Mouse (Mus musculus) left cerebral cortex, postnatal 10 days (tissue): ENCODE data around the gene Tas2r120. TPM values are rescaled to one million over a fixed set of nuclear protein-coding genes. Genes with fewer than 3 reads are reported as not detected.
"Not testable (repeated sequence)": the region's sequence is repeated elsewhere in the genome, so short reads cannot be mapped to it uniquely, and the experiment has no call there.

Source experiments
- DNase-seq, 2 experiments: peaks; one replicate each; pipeline ENCODE4 v3.0.0; 2021 to 2022; ENCODE audit warnings: low spot score in 2 of 2, mixed read lengths in 1 of 2; ENCODE audit errors: extremely low spot score in 1 of 2
- intact Hi-C: fragments of 180-260 bp; cut with DNase I; formaldehyde crosslinking; loops from one replicate; pipeline ENCODE4 v1.15.1; 2025
- total RNA-seq, 2 experiments: library from RNA; stranded (reverse); gene quantifications; 2 replicates each; pipeline ENCODE4 v1.2.3; 2021

Tas2r120 gene
- total RNA-seq: not detected

- intact Hi-C loops: no loop called here
- DNase-seq: no peak
These were observed at the start of gene Tas2r120 for GRCm38 (mm10) chr6:132656653-132657052. Gene Tas2r120 (plus strand): TSS chr6:132656953.

DNA sequence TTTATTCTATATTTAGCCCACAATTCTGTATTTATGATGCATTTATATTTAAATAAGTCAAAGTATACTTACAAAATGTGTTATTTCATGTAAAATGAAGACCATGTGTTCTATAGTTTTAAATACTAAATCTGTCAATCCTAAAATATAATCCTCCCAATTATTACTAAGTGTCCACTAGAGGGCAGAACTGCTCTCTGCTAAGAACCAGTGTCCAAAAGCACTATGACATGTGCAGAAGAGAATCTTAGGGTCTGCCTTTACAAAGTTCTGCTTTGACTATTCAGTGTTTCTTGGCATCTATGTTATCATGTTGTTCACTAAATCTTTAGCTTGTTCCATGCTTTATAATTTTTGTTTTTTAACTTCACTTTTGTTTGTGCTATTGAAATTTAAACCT is 7.4 kb upstream of the Tas2r120 start:
- no peak for DNase-seq
- intact Hi-C loops: no loop called here

DNA sequence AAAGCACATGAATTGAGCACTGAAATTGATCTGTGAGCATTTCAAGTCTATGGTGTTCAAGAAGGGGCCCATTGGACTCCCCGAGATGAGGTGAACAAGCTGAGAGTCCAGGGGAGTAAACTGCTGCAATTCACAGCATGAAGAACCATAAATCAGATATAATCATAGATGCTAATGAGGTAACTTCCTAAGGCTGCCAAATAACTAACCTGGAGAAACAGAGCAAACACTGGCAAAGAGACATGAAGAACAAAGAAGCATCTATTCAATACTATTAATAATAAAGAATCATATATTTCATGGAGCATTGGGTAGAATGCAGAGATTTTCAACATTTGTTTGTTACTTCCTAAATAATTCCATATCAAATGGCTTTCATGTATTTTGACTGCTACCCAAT is 5.3 kb upstream of the Tas2r120 start, which contains the start of gene A630073D07Rik:
Gene A630073D07Rik (minus strand): TSS at position 101 of the 400 bp plus-strand sequence.
- intact Hi-C loops: no loop called here
- DNase-seq: no peak

DNA sequence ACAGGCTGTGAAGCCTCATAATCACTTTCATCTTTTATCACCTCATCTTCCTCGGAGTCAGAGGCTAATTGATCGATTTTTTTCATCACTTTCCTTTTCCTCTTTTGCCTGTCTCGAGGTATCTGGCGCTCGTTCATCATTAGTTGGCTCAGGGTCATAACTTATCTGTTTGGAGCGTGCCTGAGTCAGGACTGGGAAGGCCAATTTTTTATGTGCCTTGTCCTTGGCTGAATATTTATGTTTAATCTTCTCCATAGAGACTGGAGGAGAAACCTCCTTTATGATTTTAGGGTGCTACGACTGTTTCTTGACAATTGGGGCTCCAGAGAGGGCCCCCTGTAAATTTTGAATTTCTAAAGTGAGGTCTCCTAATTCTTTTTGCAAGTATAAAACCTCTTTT is 34.8 kb downstream of the Tas2r120 start:
- DNase-seq, intact Hi-C loops: not testable (repeated sequence)

DNA sequence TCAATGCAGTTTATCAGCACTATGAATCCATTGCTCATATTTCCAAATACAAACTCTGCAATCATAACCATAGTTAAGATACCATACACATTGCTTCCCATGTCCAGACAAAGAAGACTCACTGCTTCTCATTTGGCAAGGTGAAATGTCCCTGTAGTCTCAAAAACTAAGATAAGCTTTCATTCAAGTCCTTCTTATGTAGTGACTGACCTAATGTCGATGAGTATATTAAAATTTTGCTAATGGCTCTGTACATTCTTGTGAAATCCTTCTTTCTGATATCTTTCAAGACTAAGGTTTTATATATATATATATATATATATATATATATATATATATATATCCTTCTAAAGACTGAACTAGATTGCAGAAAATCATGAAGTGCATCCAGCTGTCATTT is 44.2 kb downstream of the Tas2r120 start, which contains the start of gene Tas2r121:
Gene Tas2r121 (minus strand): TSS at position 101 of the 400 bp plus-strand sequence.
- intact Hi-C loops: no loop called here

More for the DNA sequence above, 44.2 kb downstream of the Tas2r120 start, which contains the start of gene Tas2r121:
- DNase-seq: no peak

Other genes starting within 250 kb of the Tas2r120 start
- not detected for gene Prh1, start 87.1 kb upstream of the Tas2r120 start, total RNA-seq
- gene Prp2, start 61.0 kb upstream of the Tas2r120 start, total RNA-seq: not detected
- gene A630073D07Rik, start 5.4 kb upstream of the Tas2r120 start, total RNA-seq: not detected
- not detected for gene Tas2r121, start 44.1 kb downstream of the Tas2r120 start, total RNA-seq
- gene Tas2r122, start 55.0 kb downstream of the Tas2r120 start, total RNA-seq: not detected
- gene Tas2r115, start 81.1 kb downstream of the Tas2r120 start, total RNA-seq: not detected
- not detected for gene Tas2r124, start 97.8 kb downstream of the Tas2r120 start, total RNA-seq
- gene Tas2r102, start 105.2 kb downstream of the Tas2r120 start, total RNA-seq: not detected
- gene Tas2r136, start 121.2 kb downstream of the Tas2r120 start, total RNA-seq: not detected
- gene Tas2r117, start 145.9 kb downstream of the Tas2r120 start, total RNA-seq: not detected
- not detected for gene Tas2r123, start 190.2 kb downstream of the Tas2r120 start, total RNA-seq
- gene Tas2r116, start 198.5 kb downstream of the Tas2r120 start, total RNA-seq: not detected
- gene Tas2r110, start 211.1 kb downstream of the Tas2r120 start, total RNA-seq: not detected
- gene Tas2r113, start 236.1 kb downstream of the Tas2r120 start, total RNA-seq: not detected